Mouse (Mus musculus) hindbrain, embryonic 15.5 days (tissue): ENCODE data around the gene Cmklr1. TPM values are rescaled to one million over a fixed set of nuclear protein-coding genes. Genes with fewer than 3 reads are reported as not detected.

Source experiments
- ATAC-seq: fragments of 200-750 bp; cut with Nextera tagmentation; 2 replicates; pipeline ENCODE4 v1.8.0; 2017; ENCODE audit warnings: low read depth, moderate number of reproducible peaks, moderate TSS enrichment; ENCODE audit not compliant: low FRiP score
- H3K27ac ChIP-seq: fragments of 300-500 bp; sonication (generic); replicated peaks from 2 replicates; pipeline ENCODE4 v1.5.1; 2015; ENCODE audit warnings: mild to moderate bottlenecking, inconsistent platforms
- H3K27me3 ChIP-seq: fragments of 300-500 bp; sonication (generic); 2 replicates; pipeline ENCODE4 v1.6.1; 2015; ENCODE audit warnings: control low read depth, inconsistent platforms
- H3K36me3 ChIP-seq: fragments of 300-500 bp; sonication (generic); 2 replicates; pipeline ENCODE4 v1.6.1; 2015; ENCODE audit warnings: control low read depth, inconsistent platforms
- H3K4me1 ChIP-seq: fragments of 300-500 bp; sonication (generic); replicated peaks from 2 replicates; pipeline ENCODE4 v1.6.1; 2015; ENCODE audit warnings: control low read depth, inconsistent platforms
- H3K4me2 ChIP-seq: fragments of 300-500 bp; sonication (generic); 2 replicates; pipeline ENCODE4 v1.6.1; 2015; ENCODE audit warnings: moderate library complexity, mild to moderate bottlenecking, inconsistent platforms
- H3K4me3 ChIP-seq: fragments of 300-500 bp; sonication (generic); 2 replicates; pipeline ENCODE4 v1.5.1; 2015; ENCODE audit warnings: mild to moderate bottlenecking, inconsistent platforms
- H3K9ac ChIP-seq: fragments of 300-500 bp; sonication (generic); 2 replicates; pipeline ENCODE4 v1.6.1; 2015; ENCODE audit warnings: inconsistent platforms
- H3K9me3 ChIP-seq: fragments of 300-500 bp; sonication (generic); 2 replicates; pipeline ENCODE4 v1.6.1; 2016; ENCODE audit warnings: control low read depth, inconsistent platforms
- whole genome bisulfite sequencing: fragments of 180-500 bp; shearing (Covaris S2); methylation state at CpG from one replicate; pipeline ENCODE4 v1.1.7; 2015; 5-methylcytosine and 5-hydroxymethylcytosine counted together
- polyA plus RNA-seq: library from polyadenylated mRNA; unstranded; fragments of >200 nt; fragmentation: Nextera tagmentation; extraction: Ambion mirVana; gene quantifications from 2 replicates; pipeline ENCODE4 v1.2.1, GENCODE M21; 2015

Gene Cmklr1
- polyA plus RNA-seq, 1 experiment from 2014 or later = 2.0 TPM

DNA sequence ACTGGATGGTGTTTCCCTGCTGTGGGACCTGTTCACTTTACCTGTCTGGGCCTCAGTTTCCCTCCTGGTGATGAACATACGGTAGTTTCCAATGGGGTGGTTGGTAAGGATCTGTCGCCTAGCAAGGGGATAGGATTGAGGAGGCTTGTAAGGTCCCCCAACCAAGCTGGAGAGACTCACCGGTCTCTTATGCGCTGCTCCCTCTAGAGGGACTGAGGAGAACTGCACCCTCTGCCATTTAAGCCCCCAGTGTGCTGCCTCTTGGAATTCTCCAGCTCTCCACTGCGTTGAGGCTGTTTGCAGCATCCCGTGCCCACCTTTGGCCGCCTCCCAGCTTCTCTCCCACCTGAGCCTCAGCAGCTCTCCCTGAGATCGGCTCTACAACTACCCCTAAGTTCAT, 70.0 kb downstream of the Cmklr1 start:
- Histone ChIP-seq H3K9me3 (no peaks in the 10 kb centered on the region), H3K9ac (no peak overlapping the region), H3K27ac (no peak overlapping the region), H3K4me2 (no peak overlapping the region), H3K4me1 (peaks cover 26% of the 10 kb centered on the region), H3K27me3 (no peaks in the 10 kb centered on the region), H3K36me3 (no peaks in the 10 kb centered on the region), H3K4me3 (no peak overlapping the region)
- WGBS = 51% methylated on average over 8 of the region's 8 CpGs
- 0 out of 2 replicates have a peak, but pooled peaks have one; percentile 6 for ATAC-seq

DNA sequence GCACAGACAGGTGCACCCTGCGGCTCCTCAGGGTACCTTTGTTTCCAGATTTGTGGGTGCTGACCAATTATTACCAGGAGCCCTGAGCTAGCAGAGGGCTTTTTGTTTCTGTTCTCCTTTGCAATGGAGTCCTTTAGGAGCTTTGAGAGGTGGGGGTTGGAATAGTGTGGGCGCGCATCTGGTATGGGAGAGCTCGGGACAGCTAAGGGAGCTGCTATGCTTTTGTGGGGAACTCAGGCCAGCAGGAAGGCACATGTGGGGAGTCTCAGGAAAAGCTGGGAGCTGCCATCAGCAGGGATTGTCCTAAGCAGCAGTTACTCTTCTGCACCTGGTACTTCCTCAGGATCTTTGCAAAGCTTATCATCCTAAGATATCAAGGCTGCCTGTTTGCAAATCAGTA, 71.1 kb downstream of the Cmklr1 start:
- peak overlapping the region; percentile 55 for H3K27ac ChIP-seq
- WGBS = 76% methylated on average over 4 of the region's 4 CpGs
- peaks cover 26% of the 10 kb centered on the region for H3K4me1 ChIP-seq
- H3K9me3 ChIP-seq = no peaks in the 10 kb centered on the region
- no peak overlapping the region for H3K9ac ChIP-seq
- no peaks in the 10 kb centered on the region for H3K27me3 ChIP-seq
- no peaks in the 10 kb centered on the region for H3K36me3 ChIP-seq
- no peak overlapping the region for H3K4me3 ChIP-seq
- H3K4me2 ChIP-seq = no peak overlapping the region
- no peak for ATAC-seq

DNA sequence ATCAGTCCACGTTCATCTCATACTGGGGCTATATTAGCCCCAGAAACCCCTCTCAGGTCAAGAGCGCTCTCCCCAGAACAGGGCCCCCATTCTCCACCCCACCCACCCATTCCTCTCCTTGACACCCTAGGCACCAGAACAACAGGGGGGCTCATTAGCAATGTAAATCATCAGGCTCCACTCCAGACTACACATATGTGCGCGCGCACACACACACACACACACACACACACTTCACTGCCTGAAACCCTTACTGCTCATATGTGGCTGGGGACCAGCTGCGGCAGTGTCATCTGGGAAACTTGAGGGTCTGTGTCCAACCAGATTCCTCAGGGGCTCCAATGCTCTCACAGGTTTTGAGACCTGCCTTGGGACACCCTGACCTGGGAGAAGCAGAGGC, 71.8 kb downstream of the Cmklr1 start:
- WGBS = 63% methylated on average over 6 of the region's 6 CpGs
- Histone ChIP-seq H3K36me3 (no peaks in the 10 kb centered on the region), H3K4me2 (no peak overlapping the region), H3K27ac (no peak overlapping the region), H3K4me3 (no peak overlapping the region), H3K9ac (no peak overlapping the region), H3K9me3 (no peaks in the 10 kb centered on the region), H3K4me1 (peaks cover 26% of the 10 kb centered on the region), H3K27me3 (no peaks in the 10 kb centered on the region)
- ATAC-seq = no peak

DNA sequence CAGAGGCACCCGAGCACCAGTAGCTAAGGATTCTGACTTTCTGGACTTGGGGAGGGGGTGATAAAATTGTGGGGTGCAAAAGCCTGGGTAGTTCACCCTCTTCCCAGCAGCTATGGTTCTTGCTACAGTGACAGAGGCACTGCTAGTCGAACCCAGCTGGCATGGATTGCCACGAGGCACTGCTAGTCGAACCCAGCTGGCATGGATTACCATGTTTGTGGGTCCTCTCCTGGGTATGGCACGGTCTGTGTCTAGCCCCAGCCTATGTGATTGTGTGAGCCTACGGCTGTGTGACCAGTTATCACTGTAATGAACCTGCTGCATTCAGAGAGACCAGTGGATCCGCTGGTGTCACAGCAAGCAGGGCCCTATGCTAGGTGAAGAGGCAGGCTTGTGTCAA, 72.7 kb downstream of the Cmklr1 start:
- 68% methylated on average over 7 of the region's 7 CpGs for WGBS
- ATAC-seq = peak; percentile 51; the same call in 1 of the 2 replicates
- peaks cover 26% of the 10 kb centered on the region for H3K4me1 ChIP-seq
- H3K27me3 ChIP-seq = no peaks in the 10 kb centered on the region
- H3K4me2 ChIP-seq = peak overlapping the region; percentile 34
- no peak overlapping the region for H3K4me3 ChIP-seq
- H3K27ac ChIP-seq = no peak overlapping the region
- H3K9me3 ChIP-seq = no peaks in the 10 kb centered on the region
- no peak overlapping the region for H3K9ac ChIP-seq
- no peaks in the 10 kb centered on the region for H3K36me3 ChIP-seq

DNA sequence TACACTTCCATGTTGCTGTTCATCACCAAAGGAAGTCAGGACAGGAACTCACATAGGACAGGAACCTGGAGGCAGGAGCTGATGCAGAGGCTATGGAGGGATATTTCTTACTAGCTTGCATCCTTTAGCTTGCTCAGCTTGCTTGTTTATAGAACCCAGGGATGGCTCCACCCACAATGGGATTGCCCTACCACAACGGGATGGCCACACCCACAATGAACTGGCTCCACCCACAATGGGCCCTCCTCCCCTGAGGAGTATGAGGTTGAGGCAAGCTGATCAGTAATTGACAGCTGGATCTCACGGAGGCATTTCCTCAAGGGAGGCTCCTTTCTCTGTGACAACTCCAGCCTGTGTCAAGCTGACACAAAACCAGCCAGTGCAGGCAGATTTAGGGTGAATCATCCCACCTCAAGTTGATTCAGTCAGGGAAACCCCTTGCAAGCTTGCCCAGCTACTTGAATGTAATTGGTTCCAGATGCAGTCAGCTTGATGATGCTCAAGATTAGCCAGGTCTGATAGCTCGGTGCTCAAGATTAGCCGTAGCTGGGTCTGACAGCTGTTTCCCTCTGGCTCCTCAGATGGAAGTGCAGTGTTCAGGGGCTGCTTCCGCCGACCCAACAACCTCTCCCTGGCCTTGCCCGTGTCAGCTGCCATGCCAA, 80.0 kb downstream of the Cmklr1 start:
- ATAC-seq = no peak
- Histone ChIP-seq H3K27me3 (no peaks in the 10 kb centered on the region), H3K4me1 (no peaks in the 10 kb centered on the region), H3K27ac (no peak overlapping the region), H3K4me3 (no peak overlapping the region), H3K9ac (no peak overlapping the region), H3K9me3 (no peaks in the 10 kb centered on the region), H3K4me2 (no peak overlapping the region), H3K36me3 (no peaks in the 10 kb centered on the region)
- 60% methylated on average over 7 of the region's 7 CpGs for WGBS

DNA sequence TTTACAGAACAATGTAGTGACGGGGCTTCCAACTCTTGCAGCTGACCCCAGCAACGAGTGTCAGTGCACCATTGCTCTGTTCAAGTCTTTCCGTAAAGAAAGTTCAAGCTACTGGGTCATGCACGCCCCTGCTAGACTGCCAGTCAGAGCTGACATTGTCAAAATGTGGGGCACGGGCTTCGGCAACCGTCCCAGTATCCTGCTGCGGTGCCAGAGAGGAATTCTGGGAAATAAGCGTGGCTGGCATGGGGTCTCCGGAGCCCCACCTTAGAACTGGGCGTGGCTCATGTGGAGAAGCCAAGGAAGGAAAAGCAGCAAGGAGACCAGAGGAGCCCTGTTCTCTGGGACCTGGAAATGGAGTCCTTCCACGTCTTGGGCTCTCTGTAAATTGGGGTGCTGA, 84.4 kb downstream of the Cmklr1 start:
- Histone ChIP-seq H3K27me3 (no peaks in the 10 kb centered on the region), H3K9ac (no peak overlapping the region), H3K36me3 (no peaks in the 10 kb centered on the region), H3K27ac (no peak overlapping the region), H3K4me2 (no peak overlapping the region), H3K4me1 (no peaks in the 10 kb centered on the region), H3K9me3 (no peaks in the 10 kb centered on the region), H3K4me3 (no peak overlapping the region)
- whole genome bisulfite sequencing = 69% methylated on average over 12 of the region's 12 CpGs
- ATAC-seq = no peak

DNA sequence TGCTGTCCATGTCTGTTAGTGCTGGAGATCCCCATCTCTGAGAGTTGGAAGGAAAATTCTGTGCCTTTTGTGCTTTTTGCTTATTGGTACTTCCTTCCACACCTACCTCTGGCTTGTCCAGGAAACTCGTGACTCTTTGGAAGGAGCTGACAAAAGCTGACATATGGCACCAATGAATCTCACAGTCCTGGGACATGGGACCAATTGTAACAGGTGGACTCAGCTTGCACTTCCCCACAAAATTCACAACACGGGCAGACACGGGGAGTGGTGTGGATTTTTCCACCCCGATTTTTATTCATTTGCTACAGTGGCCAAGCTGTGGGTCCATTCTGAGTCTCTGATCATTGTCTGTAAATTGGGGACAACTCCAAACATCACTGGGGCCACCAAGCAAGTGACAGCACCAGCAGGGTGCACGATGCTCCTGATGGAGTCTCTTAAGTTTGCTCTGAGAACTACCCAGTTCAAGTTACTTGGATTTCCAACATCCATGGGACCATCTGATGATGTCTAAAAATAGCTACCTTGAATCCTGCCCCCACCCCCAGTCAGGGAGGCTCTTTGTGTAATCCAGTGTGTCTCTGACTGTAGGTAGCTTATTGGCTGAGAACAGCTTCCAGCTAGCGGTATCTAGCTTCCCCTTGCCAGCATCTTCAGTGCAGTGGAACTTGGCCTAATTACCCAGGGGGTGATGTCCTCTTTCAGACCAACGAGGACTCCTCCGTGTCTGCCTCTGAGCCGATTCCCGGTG, 84.9 kb downstream of the Cmklr1 start:
- Histone ChIP-seq H3K9ac (no peak overlapping the region), H3K36me3 (no peaks in the 10 kb centered on the region), H3K27me3 (no peaks in the 10 kb centered on the region), H3K4me2 (no peak overlapping the region), H3K4me1 (no peaks in the 10 kb centered on the region), H3K4me3 (no peak overlapping the region), H3K9me3 (no peaks in the 10 kb centered on the region), H3K27ac (no peak overlapping the region)
- 74% methylated on average over 10 of the region's 10 CpGs for WGBS
- ATAC-seq = no peak

DNA sequence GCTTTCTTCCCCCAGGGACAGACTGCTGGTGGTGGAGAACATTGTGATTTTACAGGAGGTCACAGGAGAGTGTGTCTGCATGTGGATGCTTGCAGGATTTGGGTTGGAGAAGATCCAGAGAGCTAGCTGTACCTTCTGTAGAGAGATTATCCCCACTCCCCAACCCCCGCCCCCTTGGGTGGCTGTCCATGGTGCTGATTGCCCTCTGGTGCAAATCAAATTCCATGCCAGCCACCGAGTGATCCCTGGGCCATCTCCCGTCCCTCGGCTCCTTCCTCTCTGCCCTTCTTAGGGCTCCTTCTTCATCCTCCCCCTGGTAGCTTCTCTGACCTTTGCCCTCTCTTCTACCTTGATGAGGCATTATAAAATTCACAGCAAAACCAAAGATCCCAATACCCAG, 85.8 kb downstream of the Cmklr1 start:
- 37% methylated on average over 4 of the region's 4 CpGs for WGBS
- H3K4me2 ChIP-seq = no peak overlapping the region
- no peaks in the 10 kb centered on the region for H3K27me3 ChIP-seq
- H3K9ac ChIP-seq = no peak overlapping the region
- ATAC-seq = no peak
- no peaks in the 10 kb centered on the region for H3K9me3 ChIP-seq
- H3K27ac ChIP-seq = no peak overlapping the region
- H3K4me1 ChIP-seq = no peaks in the 10 kb centered on the region
- no peak overlapping the region for H3K4me3 ChIP-seq
- no peaks in the 10 kb centered on the region for H3K36me3 ChIP-seq

Other genes starting within 250 kb of the Cmklr1 start
- 13.2 and 13.8 TPM in 2 replicates for gene Wscd2, start 160.1 kb downstream of the Cmklr1 start, polyA plus RNA-seq
- gene 1700069L16Rik, start 74.3 kb upstream of the Cmklr1 start, polyA plus RNA-seq = not detected in 2 replicates
- gene Ficd, start 85.4 kb upstream of the Cmklr1 start, polyA plus RNA-seq = 10.6 and 10.9 TPM in 2 replicates
- 45.7 and 47.4 TPM in 2 replicates for gene Sart3, start 122.1 kb upstream of the Cmklr1 start, polyA plus RNA-seq
- gene Iscu, start 122.3 kb upstream of the Cmklr1 start, polyA plus RNA-seq = 87.6 and 89.9 TPM in 2 replicates
- gene Tmem119, start 150.1 kb upstream of the Cmklr1 start, polyA plus RNA-seq = 6.5 and 6.6 TPM in 2 replicates
- 2.1 and 3.0 TPM in 2 replicates for gene Selplg, start 182.2 kb upstream of the Cmklr1 start, polyA plus RNA-seq